Mouse (Mus musculus) embryonic facial prominence, embryonic 11.5 days (tissue): ENCODE results near the gene Btbd35f20. TPM values are rescaled to one million over a fixed set of nuclear protein-coding genes. Genes with fewer than 3 reads are reported as not detected.
"Not testable (repeated sequence)": the region's sequence is repeated elsewhere in the genome, so short reads cannot be mapped to it uniquely, and the experiment has no call there.

Experiments used
- ATAC-seq: fragments of 200-750 bp; cut with Nextera tagmentation; replicated peaks from 2 replicates; pipeline ENCODE4 v1.8.0; 2017; ENCODE audit warnings: low read depth; ENCODE audit not compliant: insufficient number of reproducible peaks, low FRiP score, low TSS enrichment
- DNase-seq: peaks from one replicate; pipeline ENCODE4 v3.0.0-alpha.2; 2015; ENCODE audit warnings: low spot score
- H3K27ac ChIP-seq: fragments of 300-500 bp; sonication (generic); replicated peaks from 2 replicates; pipeline ENCODE4 v1.5.1; 2014; ENCODE audit warnings: mild to moderate bottlenecking, low read depth, low read length, control low read depth
- H3K27me3 ChIP-seq: fragments of 300-500 bp; sonication (generic); 2 replicates; pipeline ENCODE4 v1.6.1; 2014; ENCODE audit warnings: mild to moderate bottlenecking, low read length, moderate library complexity, mixed read lengths; ENCODE audit not compliant: control insufficient read depth, insufficient read depth
- H3K36me3 ChIP-seq: fragments of 300-500 bp; sonication (generic); replicated peaks from 2 replicates; pipeline ENCODE4 v1.6.1; 2014; ENCODE audit warnings: low read depth, mild to moderate bottlenecking, low read length, moderate library complexity, mixed read lengths; ENCODE audit not compliant: control insufficient read depth, insufficient read depth
- H3K4me1 ChIP-seq: fragments of 300-500 bp; sonication (generic); 2 replicates; pipeline ENCODE4 v1.6.1; 2014; ENCODE audit warnings: low read length, mixed read lengths; ENCODE audit not compliant: control insufficient read depth, insufficient read depth
- H3K4me2 ChIP-seq: fragments of 300-500 bp; sonication (generic); 2 replicates; pipeline ENCODE4 v1.6.1; 2014; ENCODE audit warnings: low read depth, mild to moderate bottlenecking, control low read depth, low read length, moderate library complexity
- H3K4me3 ChIP-seq: fragments of 300-500 bp; sonication (generic); 2 replicates; pipeline ENCODE4 v1.5.1; 2014; ENCODE audit warnings: low read depth, low read length, control low read depth
- H3K9ac ChIP-seq: fragments of 300-500 bp; sonication (generic); replicated peaks from 2 replicates; pipeline ENCODE4 v1.6.1; 2014; ENCODE audit warnings: mild to moderate bottlenecking, control low read depth, low read length
- H3K9me3 ChIP-seq: fragments of 300-500 bp; sonication (generic); replicated peaks from 2 replicates; pipeline ENCODE4 v1.6.1; 2016; ENCODE audit warnings: mild to moderate bottlenecking, low read length, inconsistent platforms, mixed read lengths; ENCODE audit not compliant: control insufficient read depth
- WGBS: fragments of 180-500 bp; shearing (Covaris S2); extraction: QIAGEN DNeasy Blood & Tissue Kit; methylation state at CpG from one replicate; pipeline ENCODE4 v1.1.7; 2014; 5-methylcytosine and 5-hydroxymethylcytosine counted together
- polyA plus RNA-seq: library from polyadenylated mRNA; unstranded; fragments of >200 nt; fragmentation: Nextera tagmentation; extraction: Ambion mirVana; gene quantifications from 2 replicates; pipeline ENCODE4 v1.2.1, GENCODE M21; 2014

The Btbd35f20 gene
- polyA plus RNA-seq: not detected in 2 replicates

DNA sequence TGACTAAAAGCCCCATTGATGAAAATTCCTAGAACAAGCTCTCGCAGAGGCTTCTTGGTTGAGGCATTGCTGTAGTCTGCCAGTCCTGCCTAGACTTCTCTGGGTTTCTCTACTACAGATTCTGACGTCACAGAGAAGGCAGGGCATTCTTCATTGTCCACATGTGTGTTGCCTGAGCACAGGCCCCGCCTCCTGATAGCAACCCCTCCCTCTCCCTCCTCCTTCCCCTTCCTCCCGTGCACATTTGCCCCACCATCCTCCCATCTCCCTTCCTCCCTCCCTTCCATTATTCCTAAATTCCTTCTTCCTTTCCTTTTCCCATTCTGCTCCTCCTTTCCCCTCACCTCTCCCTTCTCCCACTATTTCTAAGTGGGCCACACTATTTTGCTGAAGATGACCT, at the start of gene Btbd35f20:
TSS of gene Btbd35f20 (minus strand) at position 101 of the 400 bp plus-strand sequence.
- H3K9ac ChIP-seq, H3K4me3 ChIP-seq, H3K27ac ChIP-seq, H3K36me3 ChIP-seq, H3K4me2 ChIP-seq, H3K4me1 ChIP-seq, H3K27me3 ChIP-seq, H3K9me3 ChIP-seq, DNase-seq, ATAC-seq: not testable (repeated sequence)
- WGBS: no CpG with 5 or more reads among the region's 4 CpGs

Other genes with a start within 250 kb of the Btbd35f20 start
- gene Btbd35f28, start 94.7 kb downstream of the Btbd35f20 start, polyA plus RNA-seq: not detected in 2 replicates
- gene Btbd35f17, start 79.4 kb upstream of the Btbd35f20 start, polyA plus RNA-seq: not detected in 2 replicates